Mouse (Mus musculus) mouse trophoblast stem cell (cell line): ENCODE data around the gene Itga6.

Source experiments
- in situ Hi-C, 2 experiments: fragments of 300-500 bp; cut with MseI, MboI; formaldehyde crosslinking; loops; 2 replicates in 1 of 2; 3 replicates in 1 of 2; pipeline ENCODE4 v1.15.1; 2025

Itga6 gene

GRCm38 (mm10) chr2:71761081-71761480 lies 15.7 kb downstream of the Itga6 start:
- in situ Hi-C loops, result no loop called here

DNA sequence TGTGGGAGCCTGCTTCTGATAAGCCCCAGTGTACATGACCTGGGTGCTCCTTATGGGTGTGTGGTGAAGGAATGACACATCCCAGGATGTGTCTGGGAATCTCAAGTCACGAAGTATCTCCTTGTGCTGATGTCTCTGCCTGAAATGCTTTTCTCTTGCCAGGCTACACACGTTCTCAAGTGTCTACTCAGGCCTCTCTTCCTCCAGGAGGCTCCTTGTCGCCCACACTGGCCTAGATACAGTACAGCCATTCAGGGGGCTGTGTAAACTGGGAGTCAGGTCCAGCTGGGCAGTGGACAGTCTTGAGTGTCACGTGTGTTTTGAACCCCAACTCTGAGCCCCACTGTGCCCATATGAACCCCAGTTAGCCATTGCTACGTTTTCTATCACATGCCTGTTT lies 19.1 kb downstream of the Itga6 start:
- in situ Hi-C loops, result no loop called here

- in situ Hi-C loops, result no loop called here
Measured at GRCm38 (mm10) chr2:71764961-71765735, 19.7 kb downstream of the Itga6 start.

GRCm38 (mm10) chr2:71766007-71766406 lies 20.6 kb downstream of the Itga6 start:
- in situ Hi-C loops, result no loop called here

- in situ Hi-C loops, result no loop called here
Measured at GRCm38 (mm10) chr2:71767019-71767610, 21.7 kb downstream of the Itga6 start.

DNA sequence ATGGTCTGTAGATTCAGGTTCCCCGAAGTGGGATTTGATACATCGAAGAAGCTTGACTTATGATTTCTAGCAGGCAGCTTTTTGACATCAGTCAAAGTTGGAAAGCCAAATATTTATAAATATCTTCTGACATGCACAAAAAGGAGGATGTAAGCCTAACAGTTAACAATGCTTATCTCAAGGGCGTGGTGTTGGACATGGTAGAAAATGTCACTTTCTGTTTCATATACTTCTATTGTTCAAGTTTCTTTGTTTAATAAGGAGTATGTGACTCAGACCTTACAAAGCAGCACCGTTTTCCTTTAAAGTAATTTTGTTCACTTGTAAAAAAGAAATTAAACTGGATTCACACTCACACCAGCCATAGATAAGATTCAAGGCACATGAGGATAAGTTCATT lies 26.3 kb downstream of the Itga6 start:
- in situ Hi-C loops, result no loop called here

DNA sequence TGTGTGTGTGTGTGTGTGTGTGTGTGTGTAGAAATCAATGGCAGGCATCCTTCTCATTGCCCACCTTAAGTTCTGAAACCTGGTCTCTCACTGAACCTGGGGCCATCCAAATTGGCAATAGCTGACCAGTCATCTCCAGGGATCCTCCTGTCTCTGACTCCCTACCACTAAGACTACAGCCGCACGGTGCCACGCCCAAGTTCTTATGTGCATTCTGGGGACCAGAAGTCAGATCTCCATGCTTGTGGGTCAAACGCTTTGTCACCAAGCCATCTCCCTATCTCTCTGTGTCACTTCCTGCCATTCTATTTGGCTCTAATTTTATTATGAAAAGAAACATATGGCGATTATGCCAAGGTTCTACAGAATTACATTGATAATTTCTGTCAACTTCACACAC lies 28.3 kb downstream of the Itga6 start:
- in situ Hi-C loops, result no loop called here

DNA sequence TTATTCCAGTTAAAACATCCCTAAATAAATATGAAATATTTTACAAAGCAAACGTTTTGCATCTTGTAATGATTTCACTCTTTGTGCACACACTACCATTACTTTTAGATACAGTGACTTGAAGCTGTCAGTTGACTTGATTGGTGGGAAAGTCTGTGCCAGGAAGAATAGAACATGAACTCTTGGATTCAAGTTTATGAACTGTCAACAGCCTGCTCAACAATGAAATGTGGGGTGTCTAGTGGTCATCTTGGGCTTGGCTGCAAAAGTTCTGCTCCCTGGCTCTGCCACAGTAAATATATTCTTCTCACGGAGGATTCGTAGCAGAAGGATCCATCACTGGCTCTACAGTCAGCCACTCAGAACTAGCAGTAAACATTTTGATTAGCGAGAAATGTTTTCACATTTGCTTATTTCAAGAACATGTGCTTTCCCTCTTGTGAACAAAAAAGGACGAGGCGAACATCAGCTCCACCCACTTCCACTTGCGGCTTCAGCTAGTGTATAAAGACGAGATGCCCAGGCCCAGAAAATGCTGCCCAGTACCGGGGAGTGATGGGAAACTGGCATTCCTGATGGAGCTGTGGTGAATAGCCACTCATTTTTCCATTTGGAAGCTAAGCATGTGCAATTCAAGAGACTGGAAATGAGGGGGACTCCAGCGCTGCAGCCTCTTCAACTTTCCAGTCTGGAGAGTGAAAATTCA lies 29.0 kb downstream of the Itga6 start:
- in situ Hi-C loops, result no loop called here

DNA sequence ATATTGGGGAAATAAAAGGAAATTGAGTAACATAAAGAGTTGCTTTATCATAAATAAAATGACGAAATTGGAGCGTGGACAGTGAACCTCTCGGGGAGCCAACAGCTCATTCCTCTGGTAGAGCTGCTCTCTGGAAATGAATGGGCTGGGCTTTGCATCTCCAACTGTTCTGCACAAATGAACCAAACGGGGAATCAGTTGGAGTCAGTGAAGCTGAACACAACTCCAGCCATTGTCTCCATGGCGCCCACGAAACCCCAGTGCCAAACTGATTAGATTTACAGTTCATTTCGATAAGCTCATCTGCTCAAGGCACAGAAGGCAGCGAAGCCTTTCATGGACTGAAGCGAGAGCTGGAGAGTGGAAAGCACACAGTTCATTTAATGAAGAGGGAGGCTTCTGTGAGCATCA lies 29.8 kb downstream of the Itga6 start:
- in situ Hi-C loops, result no loop called here

DNA sequence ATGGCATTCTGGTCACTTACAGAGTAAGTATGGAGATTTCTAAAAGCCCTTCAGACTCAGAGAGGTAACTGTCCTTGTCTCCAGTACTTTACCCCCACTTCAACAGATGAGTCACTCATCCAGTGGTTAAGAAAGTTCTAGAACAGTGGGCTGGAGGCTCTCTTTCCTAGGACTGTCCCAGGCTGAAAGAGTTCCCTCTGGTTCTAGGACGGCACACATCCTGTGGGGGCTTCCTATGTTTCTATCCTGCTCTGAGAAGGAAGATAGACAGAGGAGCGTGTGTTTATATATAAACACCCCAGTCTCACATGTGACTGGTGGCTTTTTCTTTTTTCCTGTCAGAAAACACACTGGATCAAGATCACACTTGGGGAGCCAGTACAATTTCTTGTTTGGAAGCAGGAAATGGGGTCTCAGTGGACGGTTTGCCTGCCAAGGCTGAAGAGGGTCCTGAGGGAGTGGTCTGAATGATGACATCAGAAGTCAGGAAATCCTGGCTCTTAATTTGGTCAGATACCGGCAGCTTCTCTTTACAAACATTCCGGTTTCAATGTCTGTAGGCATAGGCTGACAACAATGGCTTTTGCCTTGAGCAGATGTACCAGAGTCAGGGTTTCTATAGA lies 34.0 kb downstream of the Itga6 start:
- in situ Hi-C loops, result no loop called here

- in situ Hi-C loops, result no loop called here
Measured at GRCm38 (mm10) chr2:71780016-71780415, 34.6 kb downstream of the Itga6 start.

- in situ Hi-C loops, result no loop called here
Measured at GRCm38 (mm10) chr2:71785260-71785659, 39.8 kb downstream of the Itga6 start.

- in situ Hi-C loops, result no loop called here
Measured at GRCm38 (mm10) chr2:71786060-71786459, 40.6 kb downstream of the Itga6 start.

DNA sequence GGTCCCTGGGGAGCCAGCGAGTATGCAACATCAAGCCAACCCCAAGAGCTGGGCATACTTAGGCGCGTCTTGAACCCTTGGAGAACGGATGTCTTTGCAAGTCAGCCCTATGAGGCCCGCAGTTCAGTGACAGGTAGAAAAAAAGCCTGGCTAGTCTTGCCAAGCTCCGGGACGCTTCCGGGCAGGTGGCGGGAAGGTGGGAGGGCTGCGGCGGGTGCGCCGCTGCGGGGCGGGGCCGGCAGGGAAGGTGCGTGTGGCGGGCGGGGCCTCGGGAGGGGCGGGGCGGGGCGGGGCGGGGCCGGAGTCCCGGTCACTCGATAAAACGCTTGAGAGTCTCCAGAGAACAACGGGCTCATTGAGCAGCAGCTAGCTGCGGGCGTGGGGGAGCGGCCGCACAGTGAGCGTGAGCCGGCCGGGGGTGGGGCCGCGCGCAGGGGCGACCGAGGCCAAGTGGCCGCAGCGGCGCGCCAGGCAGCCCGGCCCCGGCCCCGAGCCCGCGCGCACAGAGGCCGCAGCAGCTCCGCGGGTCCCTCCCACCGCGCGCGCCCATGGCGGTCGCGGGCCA lies 41.3 kb downstream of the Itga6 start:
- in situ Hi-C loops, result no loop called here

- in situ Hi-C loops, result no loop called here
Measured at GRCm38 (mm10) chr2:71787156-71787590, 41.8 kb downstream of the Itga6 start.

- in situ Hi-C loops, result no loop called here
Measured at GRCm38 (mm10) chr2:71787591-71788460, 42.4 kb downstream of the Itga6 start.

- in situ Hi-C loops, result no loop called here
Measured at GRCm38 (mm10) chr2:71790752-71791151, 45.3 kb downstream of the Itga6 start.

DNA sequence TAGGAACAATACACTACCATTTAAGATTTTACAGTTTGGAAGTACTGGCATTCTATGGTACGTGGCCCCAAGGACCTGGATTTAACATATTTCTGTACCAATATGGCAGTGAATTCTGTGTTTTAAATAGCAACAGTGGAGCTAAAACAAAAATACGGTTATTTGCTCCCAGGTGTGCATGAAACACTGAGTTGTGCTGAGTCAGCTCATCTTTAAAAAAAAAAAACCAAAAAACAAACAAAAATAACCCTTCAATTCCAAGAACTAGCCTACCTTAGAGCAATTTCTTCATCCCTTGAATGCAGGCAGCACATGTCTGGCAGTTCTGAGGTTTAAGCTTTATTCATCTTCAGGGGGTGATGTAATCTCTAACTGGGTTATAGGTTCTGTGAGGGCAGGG lies 45.8 kb downstream of the Itga6 start:
- in situ Hi-C loops, result no loop called here

GRCm38 (mm10) chr2:71794139-71794538 lies 48.7 kb downstream of the Itga6 start:
- in situ Hi-C loops, result no loop called here

DNA sequence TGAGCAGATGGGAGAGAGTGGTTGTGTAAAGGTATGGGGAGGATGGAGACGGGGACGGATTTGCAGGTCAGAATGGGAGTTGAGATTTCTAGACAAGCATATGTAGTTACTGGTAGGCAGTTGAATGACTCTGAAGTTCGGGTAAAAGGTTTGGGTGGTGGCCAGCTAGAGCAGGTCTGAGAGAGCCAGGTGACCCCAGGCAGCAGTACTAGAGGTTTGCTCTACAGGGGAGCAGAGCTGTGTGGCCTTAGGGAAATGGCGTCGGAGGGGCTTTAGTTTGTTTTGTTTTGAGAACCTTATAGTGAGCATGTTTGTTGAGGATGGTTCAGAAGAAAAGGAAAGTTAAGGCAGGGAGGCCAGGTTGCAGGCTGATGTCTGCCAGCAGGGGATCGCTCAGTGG lies 51.4 kb downstream of the Itga6 start:
- in situ Hi-C loops, result no loop called here

- in situ Hi-C loops, result no loop called here
Measured at GRCm38 (mm10) chr2:71800798-71801197, 55.4 kb downstream of the Itga6 start.
